Mouse (Mus musculus) hindbrain, embryonic 16.5 days (tissue): ENCODE data around the gene Hdac11. TPM values are rescaled to one million over a fixed set of nuclear protein-coding genes. Genes with fewer than 3 reads are reported as not detected.

ENCODE experiments used
- ATAC-seq: fragments of 200-750 bp; cut with Nextera tagmentation; 2 replicates; pipeline ENCODE4 v1.8.0; 2017; ENCODE audit warnings: moderate TSS enrichment, moderate library complexity
- H3K27ac ChIP-seq: fragments of 300-500 bp; sonication (generic); 2 replicates; pipeline ENCODE4 v1.5.1; 2014; ENCODE audit warnings: low read depth, mild to moderate bottlenecking, control low read depth, low read length, moderate library complexity
- H3K27me3 ChIP-seq: fragments of 300-500 bp; sonication (generic); replicated peaks from 2 replicates; pipeline ENCODE4 v1.6.1; 2014; ENCODE audit warnings: low read length; ENCODE audit not compliant: control insufficient read depth, insufficient read depth
- H3K36me3 ChIP-seq: fragments of 300-500 bp; sonication (generic); 2 replicates; pipeline ENCODE4 v1.6.1; 2014; ENCODE audit warnings: mild to moderate bottlenecking, low read length, moderate library complexity, mixed read lengths; ENCODE audit not compliant: control insufficient read depth, insufficient read depth
- H3K4me1 ChIP-seq: fragments of 300-500 bp; sonication (generic); 2 replicates; pipeline ENCODE4 v1.6.1; 2014; ENCODE audit warnings: low read depth, low read length; ENCODE audit not compliant: control insufficient read depth, insufficient read depth
- H3K4me2 ChIP-seq: fragments of 300-500 bp; sonication (generic); 2 replicates; pipeline ENCODE4 v1.6.1; 2014; ENCODE audit warnings: mild to moderate bottlenecking, low read length, control low read depth, moderate library complexity
- H3K4me3 ChIP-seq: fragments of 300-500 bp; sonication (generic); 2 replicates; pipeline ENCODE4 v1.5.1; 2014; ENCODE audit warnings: mild to moderate bottlenecking, low read length, control low read depth, moderate library complexity
- H3K9ac ChIP-seq: fragments of 300-500 bp; sonication (generic); 2 replicates; pipeline ENCODE4 v1.6.1; 2014; ENCODE audit warnings: low read depth, mild to moderate bottlenecking, control low read depth, low read length, moderate library complexity
- H3K9me3 ChIP-seq: fragments of 300-500 bp; sonication (generic); 2 replicates; pipeline ENCODE4 v1.6.1; 2014; ENCODE audit warnings: mild to moderate bottlenecking, low read length, moderate library complexity; ENCODE audit not compliant: control insufficient read depth
- WGBS: fragments of 180-500 bp; shearing (Covaris S2); extraction: QIAGEN DNeasy Blood & Tissue Kit; methylation state at CpG from one replicate; pipeline ENCODE4 v1.1.7; 2014; 5-methylcytosine and 5-hydroxymethylcytosine counted together
- polyA plus RNA-seq: library from polyadenylated mRNA; unstranded; fragments of >200 nt; fragmentation: Nextera tagmentation; extraction: Ambion mirVana; gene quantifications from 2 replicates; pipeline ENCODE4 v1.2.1, GENCODE M21; 2015

The Hdac11 gene
- polyA plus RNA-seq, 1 experiment from 2014 or later = 53.5 TPM

- H3K9me3 ChIP-seq = no peaks in the 10 kb centered on the region
- WGBS = 2% methylated on average over 17 of the region's 29 CpGs
- peaks cover 4% of the 10 kb centered on the region for H3K27me3 ChIP-seq
- peaks cover 14% of the 10 kb centered on the region for H3K4me1 ChIP-seq
- H3K4me3 ChIP-seq = peak overlapping the region; percentile 43
- no peak overlapping the region for H3K27ac ChIP-seq
- H3K36me3 ChIP-seq = no peaks in the 10 kb centered on the region
- peak; percentile 69 for ATAC-seq
- peak overlapping the region; percentile 60 for H3K9ac ChIP-seq
- peak overlapping the region; percentile 69 for H3K4me2 ChIP-seq
Observed at GRCm38 (mm10) chr6:91212571-91212970, 56.1 kb downstream of the Hdac11 start.

- Histone ChIP-seq H3K27me3 (peaks cover 4% of the 10 kb centered on the region), H3K4me1 (peaks cover 17% of the 10 kb centered on the region), H3K4me3 (peak overlapping the region; percentile 43), H3K9ac (peak overlapping the region; percentile 60; the same call in 1 of the 2 replicates), H3K36me3 (no peaks in the 10 kb centered on the region), H3K4me2 (peak overlapping the region; percentile 69), H3K9me3 (no peaks in the 10 kb centered on the region), H3K27ac (no peak overlapping the region; the same call in 1 of the 2 replicates)
- 55% methylated on average over 21 of the region's 21 CpGs for WGBS
- 0 out of 2 replicates have a peak, but pooled peaks have one; percentile 23 for ATAC-seq
Observed at GRCm38 (mm10) chr6:91213287-91214218, 57.1 kb downstream of the Hdac11 start.

- no peak overlapping the region; the same call in 1 of the 2 replicates for H3K9ac ChIP-seq
- H3K36me3 ChIP-seq = no peaks in the 10 kb centered on the region
- peaks cover 4% of the 10 kb centered on the region for H3K27me3 ChIP-seq
- H3K9me3 ChIP-seq = no peaks in the 10 kb centered on the region
- WGBS = 58% methylated on average over 1 of the region's 1 CpGs
- no peak overlapping the region for H3K4me3 ChIP-seq
- no peak overlapping the region for H3K27ac ChIP-seq
- peaks cover 23% of the 10 kb centered on the region for H3K4me1 ChIP-seq
- no peak overlapping the region for H3K4me2 ChIP-seq
- ATAC-seq = no peak
Observed at GRCm38 (mm10) chr6:91215454-91215853, 59.0 kb downstream of the Hdac11 start.

GRCm38 (mm10) chr6:91218445-91218844 lies 62.0 kb downstream of the Hdac11 start:
- Histone ChIP-seq H3K9ac (no peak overlapping the region), H3K4me2 (no peak overlapping the region), H3K27ac (no peak overlapping the region), H3K27me3 (peaks cover 2% of the 10 kb centered on the region), H3K4me1 (peaks cover 14% of the 10 kb centered on the region), H3K4me3 (no peak overlapping the region), H3K9me3 (no peaks in the 10 kb centered on the region), H3K36me3 (no peaks in the 10 kb centered on the region)
- ATAC-seq = peak; percentile 27; the same call in 1 of the 2 replicates
- WGBS = 26% methylated on average over 9 of the region's 9 CpGs

GRCm38 (mm10) chr6:91218871-91219270 lies 62.4 kb downstream of the Hdac11 start:
- ATAC-seq = peak; percentile 26; the same call in 1 of the 2 replicates

GRCm38 (mm10) chr6:91220062-91220461 lies 63.6 kb downstream of the Hdac11 start:
- Histone ChIP-seq H3K9ac (no peak overlapping the region), H3K4me2 (no peak overlapping the region), H3K36me3 (no peaks in the 10 kb centered on the region), H3K27ac (no peak overlapping the region), H3K9me3 (no peaks in the 10 kb centered on the region), H3K4me3 (no peak overlapping the region), H3K4me1 (peaks cover 11% of the 10 kb centered on the region), H3K27me3 (no peaks in the 10 kb centered on the region)
- ATAC-seq = no peak

More at GRCm38 (mm10) chr6:91218871-91219270, 62.4 kb downstream of the Hdac11 start:
- 78% methylated on average over 3 of the region's 3 CpGs for WGBS
- no peaks in the 10 kb centered on the region for H3K27me3 ChIP-seq
- no peak overlapping the region for H3K4me2 ChIP-seq
- no peak overlapping the region for H3K9ac ChIP-seq
- no peak overlapping the region for H3K4me3 ChIP-seq
- H3K9me3 ChIP-seq = no peaks in the 10 kb centered on the region
- peaks cover 11% of the 10 kb centered on the region for H3K4me1 ChIP-seq
- H3K36me3 ChIP-seq = no peaks in the 10 kb centered on the region
- no peak overlapping the region for H3K27ac ChIP-seq

- Histone ChIP-seq H3K27me3 (no peaks in the 10 kb centered on the region), H3K36me3 (no peaks in the 10 kb centered on the region), H3K4me3 (no peak overlapping the region), H3K4me2 (no peak overlapping the region), H3K4me1 (peaks cover 14% of the 10 kb centered on the region), H3K9ac (no peak overlapping the region), H3K9me3 (no peaks in the 10 kb centered on the region), H3K27ac (no peak overlapping the region)
- 9% methylated on average over 3 of the region's 3 CpGs for WGBS
- ATAC-seq = no peak
Observed at GRCm38 (mm10) chr6:91221094-91221493, 64.6 kb downstream of the Hdac11 start.

- Histone ChIP-seq H3K4me2 (no peak overlapping the region), H3K9ac (no peak overlapping the region), H3K4me3 (no peak overlapping the region), H3K4me1 (peaks cover 12% of the 10 kb centered on the region), H3K27ac (no peak overlapping the region), H3K27me3 (no peaks in the 10 kb centered on the region), H3K36me3 (no peaks in the 10 kb centered on the region), H3K9me3 (no peaks in the 10 kb centered on the region)
- ATAC-seq = no peak
- 78% methylated on average over 10 of the region's 10 CpGs for WGBS
Observed at GRCm38 (mm10) chr6:91222694-91223346, 66.4 kb downstream of the Hdac11 start.
